Mouse (Mus musculus) bone marrow, adult 2 months (tissue): ENCODE data around the gene Mnt. TPM values are rescaled to one million over a fixed set of nuclear protein-coding genes. Genes with fewer than 3 reads are reported as not detected.

Experiments
- H3K27ac ChIP-seq: fragments of 200-500 bp; 2 replicates; pipeline ENCODE4 v1.5.1; 2012; ENCODE audit warnings: low read depth, mild to moderate bottlenecking, control low read depth, inconsistent platforms, low read length; ENCODE audit not compliant: control insufficient read depth, poor library complexity, insufficient read depth
- H3K4me1 ChIP-seq: fragments of 200-500 bp; 2 replicates; pipeline ENCODE4 v1.6.1; 2011; ENCODE audit warnings: low read length; ENCODE audit not compliant: control insufficient read depth, insufficient read depth
- H3K4me3 ChIP-seq: fragments of 200-500 bp; replicated peaks from 2 replicates; pipeline ENCODE3; 2011; ENCODE audit warnings: mild to moderate bottlenecking, low read depth, low read length, control low read depth; ENCODE audit not compliant: control insufficient read depth
- CTCF ChIP-seq: fragments of 200-500 bp; IDR thresholded peaks from 2 replicates; pipeline ENCODE4 v1.5.1; 2011; ENCODE audit warnings: low read length, control low read depth; ENCODE audit not compliant: control insufficient read depth, insufficient read depth
- POLR2A ChIP-seq: fragments of 200-500 bp; IDR thresholded peaks from 2 replicates; pipeline ENCODE4 v1.6.1; 2011; ENCODE audit warnings: low read depth, mild to moderate bottlenecking, control low read depth, low read length, borderline replicate concordance; ENCODE audit not compliant: control insufficient read depth
- WGBS: fragments of 180-500 bp; shearing (Covaris S2); methylation state at CpG from one replicate; pipeline ENCODE4 v1.1.7; 2018; 5-methylcytosine and 5-hydroxymethylcytosine counted together
- polyA plus RNA-seq: library from polyadenylated mRNA; stranded (reverse); fragments of >200 nt; gene quantifications from 2 replicates; pipeline ENCODE4 v1.2.4, GENCODE M21; 2011; ENCODE audit warnings: low replicate concordance; ENCODE audit not compliant: missing spikeins, insufficient read depth, insufficient read length

Gene Mnt
- polyA plus RNA-seq, 1 experiment = 20.3 TPM

- Histone ChIP-seq H3K27ac (no peak overlapping the region), H3K4me3 (no peak overlapping the region), H3K4me1 (peaks cover 7% of the 10 kb centered on the region)
- TF ChIP-seq POLR2A (no peak), CTCF (no peak)
- WGBS = 50% methylated on average over 5 of the region's 5 CpGs
These were observed 4.0 kb downstream of the Mnt start for GRCm38 (mm10) chr11:74834650-74835277.

GRCm38 (mm10) chr11:74835593-74836224 lies 5.0 kb downstream of the Mnt start:
- Histone ChIP-seq H3K4me3 (no peak overlapping the region), H3K4me1 (peaks cover 7% of the 10 kb centered on the region), H3K27ac (no peak overlapping the region)
- WGBS = 81% methylated on average over 6 of the region's 6 CpGs
- TF ChIP-seq CTCF (no peak), POLR2A (no peak)

- Histone ChIP-seq H3K4me3 (no peak overlapping the region), H3K4me1 (peaks cover 7% of the 10 kb centered on the region), H3K27ac (no peak overlapping the region; the same call in 1 of the 2 replicates)
- TF ChIP-seq POLR2A (no peak), CTCF (no peak)
- WGBS = 84% methylated on average over 22 of the region's 22 CpGs
These were observed 5.7 kb downstream of the Mnt start for GRCm38 (mm10) chr11:74836225-74837055.

- peak overlapping the region; percentile 96 for H3K27ac ChIP-seq
- peak overlapping the region; percentile 70 for H3K4me3 ChIP-seq
- peaks cover 7% of the 10 kb centered on the region for H3K4me1 ChIP-seq
- WGBS = 30% methylated on average over 16 of the region's 16 CpGs
- TF ChIP-seq POLR2A = no peak
- TF ChIP-seq CTCF = no peak
These were observed 6.5 kb downstream of the Mnt start for GRCm38 (mm10) chr11:74837056-74837693.

- peak overlapping the region; percentile 96 for H3K27ac ChIP-seq
- WGBS = under 1% methylated on average over 54 of the region's 54 CpGs
- TF ChIP-seq CTCF = peak; percentile 28; the same call in 1 of the 2 replicates
- TF ChIP-seq POLR2A = peak; percentile 69; the same call in 1 of the 2 replicates
- peaks cover 7% of the 10 kb centered on the region for H3K4me1 ChIP-seq
- peak overlapping the region; percentile 70 for H3K4me3 ChIP-seq
These were observed 7.1 kb downstream of the Mnt start for GRCm38 (mm10) chr11:74837694-74838431.

GRCm38 (mm10) chr11:74838441-74838840 lies 7.7 kb downstream of the Mnt start:
- WGBS = under 1% methylated on average over 35 of the region's 35 CpGs
- Histone ChIP-seq H3K4me3 (peak overlapping the region; percentile 70), H3K27ac (peak overlapping the region; percentile 96), H3K4me1 (peaks cover 5% of the 10 kb centered on the region)
- TF ChIP-seq CTCF (no peak), POLR2A (peak; percentile 59; the same call in 1 of the 2 replicates)

GRCm38 (mm10) chr11:74838971-74839370 lies 8.3 kb downstream of the Mnt start:
- Histone ChIP-seq H3K27ac (peak overlapping the region; percentile 28; the same call in 1 of the 2 replicates), H3K4me3 (no peak overlapping the region), H3K4me1 (peaks cover 3% of the 10 kb centered on the region)
- TF ChIP-seq POLR2A = no peak
- no peak for TF ChIP-seq CTCF
- under 1% methylated on average over 6 of the region's 6 CpGs for whole genome bisulfite sequencing

- WGBS = 93% methylated on average over 19 of the region's 19 CpGs
- H3K27ac ChIP-seq = no peak overlapping the region
- no peak overlapping the region for H3K4me3 ChIP-seq
- no peak for TF ChIP-seq POLR2A
- TF ChIP-seq CTCF = no peak
- H3K4me1 ChIP-seq = peaks cover 3% of the 10 kb centered on the region
These were observed 9.4 kb downstream of the Mnt start for GRCm38 (mm10) chr11:74839860-74840715.
